Mouse (Mus musculus): Measurements from ENCODE around the gene Tbx3. TPM values are rescaled to one million over a fixed set of nuclear protein-coding genes. Genes with fewer than 3 reads are reported as not detected.

The Tbx3 gene
- polyA plus RNA-seq, 1 experiment from 2014 or later, result 23.5 TPM

GRCm38 (mm10) chr5:119672984-119673600 is 2.6 kb downstream of the Tbx3 start:
- no peak overlapping the region; the same call in 1 of the 2 replicates for H3K9ac ChIP-seq
- H3K4me1 ChIP-seq, result peaks cover 29% of the 10 kb centered on the region
- 0 out of 2 replicates have a peak, but pooled peaks cover 5% of the 10 kb centered on the region for H3K36me3 ChIP-seq
- H3K4me3 ChIP-seq, result peak overlapping the region; percentile 52
- ATAC-seq (ENCODE audit: insufficient number of reproducible peaks, low FRiP score, low TSS enrichment, low read depth), result no peak
- peaks cover 65% of the 10 kb centered on the region for H3K27me3 ChIP-seq
- H3K4me2 ChIP-seq, result peak overlapping the region; percentile 72
- peak overlapping the region; percentile 94 for H3K27ac ChIP-seq
- no peaks in the 10 kb centered on the region for H3K9me3 ChIP-seq
- WGBS, result 8% methylated on average over 17 of the region's 17 CpGs

- Histone ChIP-seq H3K9me3 (no peaks in the 10 kb centered on the region), H3K4me2 (peak overlapping the region; percentile 72), H3K4me1 (peaks cover 20% of the 10 kb centered on the region), H3K27ac (no peak overlapping the region), H3K4me3 (peak overlapping the region; percentile 52), H3K27me3 (peaks cover 64% of the 10 kb centered on the region), H3K9ac (peak overlapping the region; percentile 10; the same call in 1 of the 2 replicates), H3K36me3 (0 out of 2 replicates have a peak, but pooled peaks cover 5% of the 10 kb centered on the region)
- ATAC-seq (ENCODE audit: insufficient number of reproducible peaks, low FRiP score, low TSS enrichment, low read depth), result no peak
- WGBS, result 18% methylated on average over 22 of the region's 22 CpGs
These were observed 3.5 kb downstream of the Tbx3 start for GRCm38 (mm10) chr5:119673716-119674605.

- Histone ChIP-seq H3K27me3 (peaks cover 62% of the 10 kb centered on the region), H3K4me1 (peaks cover 12% of the 10 kb centered on the region), H3K9me3 (no peaks in the 10 kb centered on the region), H3K9ac (peak overlapping the region; percentile 10; the same call in 1 of the 2 replicates), H3K4me2 (peak overlapping the region; percentile 72), H3K36me3 (0 out of 2 replicates have a peak, but pooled peaks cover 5% of the 10 kb centered on the region), H3K27ac (no peak overlapping the region), H3K4me3 (peak overlapping the region; percentile 52)
- WGBS, result 40% methylated on average over 12 of the region's 12 CpGs
- ATAC-seq (ENCODE audit: insufficient number of reproducible peaks, low FRiP score, low TSS enrichment, low read depth), result no peak
These were observed 4.3 kb downstream of the Tbx3 start for GRCm38 (mm10) chr5:119674606-119675330.

GRCm38 (mm10) chr5:119676245-119676644 is 5.8 kb downstream of the Tbx3 start:
- Histone ChIP-seq H3K9ac (no peak overlapping the region), H3K9me3 (no peaks in the 10 kb centered on the region), H3K27me3 (peaks cover 76% of the 10 kb centered on the region), H3K36me3 (0 out of 2 replicates have a peak, but pooled peaks cover 8% of the 10 kb centered on the region), H3K4me2 (no peak overlapping the region), H3K27ac (no peak overlapping the region), H3K4me3 (0 out of 2 replicates have a peak overlapping the region, but pooled peaks have one; percentile 1), H3K4me1 (peaks cover 18% of the 10 kb centered on the region)
- ATAC-seq (ENCODE audit: insufficient number of reproducible peaks, low FRiP score, low TSS enrichment, low read depth), result no peak
- 65% methylated on average over 2 of the region's 2 CpGs for WGBS

- no peak overlapping the region for H3K4me2 ChIP-seq
- ATAC-seq (ENCODE audit: insufficient number of reproducible peaks, low FRiP score, low TSS enrichment, low read depth), result no peak
- no peaks in the 10 kb centered on the region for H3K9me3 ChIP-seq
- peaks cover 28% of the 10 kb centered on the region for H3K4me1 ChIP-seq
- 0 out of 2 replicates have a peak, but pooled peaks cover 9% of the 10 kb centered on the region for H3K36me3 ChIP-seq
- WGBS, result 60% methylated on average over 5 of the region's 5 CpGs
- peaks cover 88% of the 10 kb centered on the region for H3K27me3 ChIP-seq
- H3K9ac ChIP-seq, result no peak overlapping the region
- H3K4me3 ChIP-seq, result no peak overlapping the region
- no peak overlapping the region for H3K27ac ChIP-seq
These were observed 8.0 kb downstream of the Tbx3 start for GRCm38 (mm10) chr5:119678516-119678915.

- peaks cover 28% of the 10 kb centered on the region for H3K4me1 ChIP-seq
- H3K4me3 ChIP-seq, result no peak overlapping the region
- no peaks in the 10 kb centered on the region for H3K9me3 ChIP-seq
- H3K36me3 ChIP-seq, result 0 out of 2 replicates have a peak, but pooled peaks cover 9% of the 10 kb centered on the region
- no peak overlapping the region for H3K9ac ChIP-seq
- H3K27ac ChIP-seq, result no peak overlapping the region
- H3K4me2 ChIP-seq, result no peak overlapping the region
- H3K27me3 ChIP-seq, result peaks cover 89% of the 10 kb centered on the region
- ATAC-seq (ENCODE audit: insufficient number of reproducible peaks, low FRiP score, low TSS enrichment, low read depth), result no peak
These were observed 8.6 kb downstream of the Tbx3 start for GRCm38 (mm10) chr5:119679084-119679483.

GRCm38 (mm10) chr5:119679614-119680328 is 9.3 kb downstream of the Tbx3 start:
- Histone ChIP-seq H3K36me3 (0 out of 2 replicates have a peak, but pooled peaks cover 9% of the 10 kb centered on the region), H3K9ac (no peak overlapping the region), H3K4me1 (peaks cover 28% of the 10 kb centered on the region), H3K4me2 (peak overlapping the region; percentile 44), H3K27me3 (peaks cover 82% of the 10 kb centered on the region), H3K27ac (no peak overlapping the region), H3K4me3 (peak overlapping the region; percentile 26), H3K9me3 (no peaks in the 10 kb centered on the region)
- ATAC-seq (ENCODE audit: insufficient number of reproducible peaks, low FRiP score, low TSS enrichment, low read depth), result no peak
- WGBS, result 56% methylated on average over 10 of the region's 10 CpGs

- Histone ChIP-seq H3K4me1 (peaks cover 30% of the 10 kb centered on the region), H3K36me3 (0 out of 2 replicates have a peak, but pooled peaks cover 9% of the 10 kb centered on the region), H3K4me3 (peak overlapping the region; percentile 26), H3K27ac (no peak overlapping the region), H3K4me2 (peak overlapping the region; percentile 44), H3K27me3 (peaks cover 80% of the 10 kb centered on the region), H3K9ac (0 out of 2 replicates have a peak overlapping the region, but pooled peaks have one; percentile 23), H3K9me3 (no peaks in the 10 kb centered on the region)
- WGBS, result 15% methylated on average over 62 of the region's 62 CpGs
- ATAC-seq (ENCODE audit: insufficient number of reproducible peaks, low FRiP score, low TSS enrichment, low read depth), result 0 out of 2 replicates have a peak, but pooled peaks have one; percentile 21
These were observed 10.0 kb downstream of the Tbx3 start for GRCm38 (mm10) chr5:119680329-119681010.

GRCm38 (mm10) chr5:119681011-119681832 is 10.8 kb downstream of the Tbx3 start:
- no peak for ATAC-seq (ENCODE audit: insufficient number of reproducible peaks, low FRiP score, low TSS enrichment, low read depth)
- 29% methylated on average over 8 of the region's 8 CpGs for WGBS
- Histone ChIP-seq H3K36me3 (0 out of 2 replicates have a peak, but pooled peaks cover 9% of the 10 kb centered on the region), H3K4me1 (peaks cover 37% of the 10 kb centered on the region), H3K9me3 (no peaks in the 10 kb centered on the region), H3K4me2 (peak overlapping the region; percentile 44), H3K9ac (0 out of 2 replicates have a peak overlapping the region, but pooled peaks have one; percentile 23), H3K4me3 (peak overlapping the region; percentile 26), H3K27me3 (peaks cover 79% of the 10 kb centered on the region), H3K27ac (peak overlapping the region; percentile 11; the same call in 1 of the 2 replicates)

- 41% methylated on average over 4 of the region's 4 CpGs for WGBS
- H3K27me3 ChIP-seq, result peaks cover 79% of the 10 kb centered on the region
- H3K4me1 ChIP-seq, result peaks cover 43% of the 10 kb centered on the region
- H3K4me2 ChIP-seq, result no peak overlapping the region
- H3K27ac ChIP-seq, result peak overlapping the region; percentile 11; the same call in 1 of the 2 replicates
- 0 out of 2 replicates have a peak, but pooled peaks cover 9% of the 10 kb centered on the region for H3K36me3 ChIP-seq
- H3K9ac ChIP-seq, result no peak overlapping the region
- no peak overlapping the region for H3K4me3 ChIP-seq
- no peaks in the 10 kb centered on the region for H3K9me3 ChIP-seq
- no peak for ATAC-seq (ENCODE audit: insufficient number of reproducible peaks, low FRiP score, low TSS enrichment, low read depth)
These were observed 11.4 kb downstream of the Tbx3 start for GRCm38 (mm10) chr5:119681833-119682210.

All from limb, embryonic 15.5 days (tissue).